Mouse (Mus musculus): ENCODE data around the gene Pramel4.
"Not testable (repeated sequence)": the region's sequence is repeated elsewhere in the genome, so short reads cannot be mapped to it uniquely, and the experiment has no call there.

The Pramel4 gene

GRCm38 (mm10) chr4:144058826-144059225, at the start of gene Pramel4:
Pramel4 (plus strand) TSS chr4:144059126.
- DNase-seq (ENCODE audit: low read depth, low spot score) = not testable (repeated sequence)

DNA sequence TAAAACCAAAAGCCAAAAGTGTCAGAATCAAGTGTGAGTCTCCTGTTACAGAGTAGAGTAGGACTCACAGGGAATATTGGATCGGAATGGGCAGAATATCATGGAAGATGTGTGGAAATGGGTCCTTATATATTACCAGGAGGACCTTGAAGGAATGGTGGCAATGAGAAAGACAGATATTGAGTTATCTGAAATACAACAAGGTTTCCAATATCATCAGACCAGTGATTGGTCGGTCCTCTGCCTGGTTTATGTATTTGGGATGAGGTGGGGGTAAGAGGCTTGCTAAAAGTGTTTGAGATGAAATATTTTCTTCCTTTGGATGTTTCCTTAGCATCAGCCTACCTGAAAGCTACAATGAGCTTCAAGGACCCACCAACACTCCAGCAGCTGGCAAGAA, 47.2 kb downstream of the Pramel4 start, which contains the start of gene Gm13102:
TSS of gene Gm13102 (plus strand) at position 301 of the 400 bp plus-strand sequence.
- DNase-seq (ENCODE audit: low read depth, low spot score) = not testable (repeated sequence)

Data from forelimb bud, embryonic 11.5 days (tissue).